Mouse (Mus musculus): Measurements from ENCODE around the gene Crebl2.

Crebl2 gene

GRCm38 (mm10) chr6:134829786-134830700 lies at the start of gene Crebl2:
Gene Crebl2 (plus strand): TSS chr6:134830154.
- DNase-seq (ENCODE audit: low read depth, low spot score), result peak; percentile 98

- no peak for DNase-seq (ENCODE audit: low read depth, low spot score)
These were observed 48.5 kb upstream of the Crebl2 start for GRCm38 (mm10) chr6:134781494-134781913.

GRCm38 (mm10) chr6:134782900-134783299 lies 47.1 kb upstream of the Crebl2 start:
- no peak for DNase-seq (ENCODE audit: low read depth, low spot score)

DNA sequence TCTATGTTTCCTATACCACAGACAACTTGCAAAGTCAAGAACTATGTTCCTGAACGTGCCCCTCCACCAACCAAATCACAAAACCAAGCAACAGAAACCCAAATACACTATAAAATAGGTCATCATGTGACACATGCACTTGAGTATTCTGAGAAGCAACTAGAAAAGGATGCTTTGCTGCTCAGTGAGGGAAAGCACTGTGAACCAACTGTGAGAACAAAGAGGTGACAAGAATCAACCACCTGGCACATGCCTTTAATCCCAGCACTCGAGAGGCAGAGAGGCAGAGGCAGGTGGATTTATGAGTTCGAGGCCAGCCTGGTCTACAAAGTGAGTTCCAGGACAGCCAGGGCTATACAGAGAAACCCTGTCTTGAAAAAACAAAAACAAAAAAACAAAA lies 43.5 kb upstream of the Crebl2 start:
- no peak for DNase-seq (ENCODE audit: low read depth, low spot score)

GRCm38 (mm10) chr6:134789100-134789499 lies 40.9 kb upstream of the Crebl2 start:
- DNase-seq (ENCODE audit: low read depth, low spot score), result no peak

DNA sequence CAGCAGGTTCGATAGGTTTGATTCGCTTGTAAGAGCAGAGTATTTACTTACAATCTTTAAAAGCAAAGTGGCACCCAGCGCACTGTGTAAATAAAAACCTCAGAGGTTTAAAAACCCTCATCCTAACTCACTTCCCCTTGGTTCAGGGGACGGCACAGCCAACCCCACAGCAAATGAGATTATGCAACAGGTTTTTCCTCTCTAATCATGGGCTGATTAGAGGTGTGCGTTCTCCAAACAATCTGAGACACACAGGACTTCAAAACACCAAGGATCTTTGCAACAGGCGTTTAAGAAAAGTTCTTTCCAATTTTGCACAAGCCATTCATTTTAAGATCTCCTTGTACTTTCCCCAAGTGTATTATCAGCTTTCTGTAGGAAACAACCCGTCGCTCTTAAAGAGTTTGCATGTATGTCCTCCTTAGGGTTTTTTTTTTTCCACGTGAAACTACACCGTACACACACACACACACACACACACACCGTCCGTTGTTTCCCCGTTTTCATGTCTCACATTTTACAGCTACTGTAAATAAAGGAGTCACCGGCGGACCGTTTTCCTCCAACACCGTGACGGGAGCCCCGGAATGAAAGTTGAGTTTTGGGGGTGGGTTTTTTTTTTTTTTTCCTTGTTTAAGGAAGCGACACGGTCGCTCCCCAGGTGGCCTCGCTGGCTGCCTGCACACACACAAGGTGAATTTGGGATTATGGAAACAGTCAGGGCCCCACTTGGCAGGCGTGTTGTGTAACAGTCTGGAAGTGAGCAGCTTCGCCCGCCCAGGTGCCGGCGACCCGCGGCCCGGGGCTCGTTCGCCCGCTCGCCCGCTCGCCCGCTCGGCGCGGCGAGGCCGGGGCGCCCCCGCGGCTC lies 38.5 kb upstream of the Crebl2 start:
- no peak for DNase-seq (ENCODE audit: low read depth, low spot score)

- DNase-seq (ENCODE audit: low read depth, low spot score), result peak; percentile 96
These were observed 37.6 kb upstream of the Crebl2 start, which contains the start of gene Dusp16 for GRCm38 (mm10) chr6:134792141-134793045. Gene Dusp16 (minus strand): TSS chr6:134792625.

DNA sequence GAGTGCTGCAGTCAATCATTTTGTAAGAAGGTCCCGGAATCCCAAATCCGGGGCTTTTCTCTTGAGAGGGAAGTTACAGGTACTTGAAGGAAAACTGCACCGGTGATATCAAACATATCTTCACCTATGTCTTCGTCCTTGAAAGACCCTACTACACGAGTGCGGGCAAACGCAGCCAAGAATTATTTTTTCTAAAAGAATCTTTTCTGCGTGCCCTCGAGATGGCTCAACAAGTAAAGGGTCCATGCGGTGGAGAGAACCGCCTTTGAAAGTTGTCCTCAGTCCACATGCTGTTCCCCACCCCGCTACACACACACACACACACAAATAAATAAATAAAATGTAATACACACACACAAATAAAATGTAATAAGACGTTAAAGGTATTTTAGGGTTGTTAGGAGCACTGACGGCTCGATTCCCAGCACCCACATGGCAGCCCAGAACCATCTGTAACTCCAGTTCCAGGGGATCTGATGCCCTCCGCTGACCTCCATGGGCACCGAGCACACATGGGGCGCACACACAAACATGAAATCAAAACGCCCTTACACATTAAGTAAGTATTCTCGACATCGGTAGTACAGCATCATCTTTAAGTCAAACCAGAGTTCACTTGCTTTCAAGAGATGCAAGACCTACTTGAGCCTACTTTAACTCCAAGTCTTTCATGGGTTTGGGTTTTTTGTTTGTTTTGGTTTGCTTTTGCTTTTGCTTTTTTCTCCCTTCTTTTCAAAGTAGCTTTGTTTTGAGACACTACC lies 36.7 kb upstream of the Crebl2 start:
- DNase-seq (ENCODE audit: low read depth, low spot score), result no peak

DNA sequence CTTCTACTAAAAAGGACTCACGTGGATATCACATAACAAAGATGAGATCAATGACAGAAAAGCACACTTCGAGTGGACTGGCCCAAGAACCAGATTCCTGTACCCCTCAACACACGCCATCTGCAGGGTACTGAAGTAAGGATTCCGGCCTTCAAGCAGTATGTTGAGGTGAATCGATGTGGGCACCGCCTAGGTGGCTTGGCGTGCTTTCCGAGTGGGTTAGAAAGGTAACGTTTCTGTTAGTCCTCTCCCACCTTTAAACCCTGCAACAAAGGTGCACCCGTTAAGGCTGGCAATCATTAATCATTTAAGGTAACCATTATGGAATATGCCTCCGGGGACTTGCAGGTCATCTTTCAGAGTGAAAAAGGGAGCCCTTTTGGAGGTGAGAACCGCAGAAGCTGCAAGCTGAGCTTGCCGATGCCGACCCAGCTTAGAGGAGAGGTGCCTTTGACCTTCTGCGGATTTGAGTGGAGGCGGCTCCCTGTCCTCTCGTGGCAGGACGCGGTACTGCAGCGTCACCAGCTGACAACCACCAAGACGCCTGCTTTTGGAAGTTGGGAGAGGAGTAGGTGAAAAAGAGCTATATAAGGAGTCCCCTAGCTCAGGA lies 35.9 kb upstream of the Crebl2 start:
- DNase-seq (ENCODE audit: low read depth, low spot score), result peak; percentile 85

DNA sequence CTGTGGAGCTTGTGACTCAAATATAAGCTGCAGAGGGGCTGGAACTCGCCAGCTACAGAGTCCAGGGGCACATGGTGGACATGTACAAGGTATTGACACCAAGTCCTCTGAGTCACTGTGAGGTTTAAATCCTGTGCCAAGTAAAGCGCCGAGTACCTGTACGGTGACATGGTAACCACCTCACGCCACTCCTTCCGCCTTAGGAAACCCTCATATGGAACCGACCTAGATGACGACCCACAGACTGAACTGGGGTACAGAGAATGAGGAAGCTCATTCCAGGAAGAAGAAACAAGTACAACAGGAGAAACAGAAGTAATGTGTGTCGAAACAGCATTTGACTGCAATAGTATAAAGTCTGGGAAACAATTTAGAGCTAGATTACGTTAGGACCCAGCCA lies 33.7 kb upstream of the Crebl2 start:
- DNase-seq (ENCODE audit: low read depth, low spot score), result no peak

- DNase-seq (ENCODE audit: low read depth, low spot score), result no peak
These were observed 28.5 kb upstream of the Crebl2 start for GRCm38 (mm10) chr6:134801483-134801882.

GRCm38 (mm10) chr6:134802641-134803043 lies 27.3 kb upstream of the Crebl2 start:
- no peak for DNase-seq (ENCODE audit: low read depth, low spot score)

DNA sequence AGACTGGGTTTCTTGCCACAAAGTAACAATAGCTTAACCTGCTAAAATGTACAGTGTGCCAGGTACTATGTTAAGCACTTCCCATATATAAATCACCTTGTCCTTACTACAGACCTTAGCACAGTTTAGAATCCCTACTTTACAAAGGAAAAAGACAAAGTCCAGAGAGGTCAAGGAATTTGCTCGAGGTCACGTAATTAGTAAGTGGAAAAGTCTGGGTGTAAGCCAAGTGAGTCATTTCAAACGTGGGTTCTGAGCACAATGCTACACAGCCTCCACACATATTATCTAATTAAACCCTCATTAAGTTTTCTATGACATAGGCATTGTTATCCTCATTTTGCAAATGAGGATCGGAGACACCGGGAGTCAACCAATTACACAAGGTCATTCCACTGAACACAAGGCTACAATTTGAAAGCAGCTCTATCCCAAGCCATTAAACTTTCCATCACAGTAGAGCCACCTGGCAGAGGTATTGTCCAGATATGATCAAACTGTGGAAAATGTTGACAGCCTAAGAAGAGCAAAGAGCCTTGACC lies 25.1 kb upstream of the Crebl2 start:
- DNase-seq (ENCODE audit: low read depth, low spot score), result no peak

DNA sequence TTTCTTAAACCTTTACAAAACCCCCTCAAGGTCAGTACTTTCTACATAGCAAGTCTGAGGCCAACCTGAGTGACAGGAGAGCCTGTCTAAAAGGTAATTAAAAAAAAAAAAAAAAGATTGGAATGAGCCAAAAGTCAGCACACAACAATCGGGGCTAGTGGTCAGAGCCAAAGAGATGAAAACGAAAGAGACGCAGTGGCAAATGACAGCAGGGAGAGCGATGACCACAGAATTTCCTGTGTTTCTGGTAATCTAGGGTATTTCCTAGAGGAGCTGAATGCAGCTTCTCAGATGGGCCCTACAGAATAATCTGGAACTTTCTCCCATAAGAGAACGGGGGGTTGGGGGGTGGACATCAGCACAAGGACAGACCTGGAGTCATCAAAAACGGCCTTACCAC lies 23.8 kb upstream of the Crebl2 start:
- DNase-seq (ENCODE audit: low read depth, low spot score), result no peak

DNA sequence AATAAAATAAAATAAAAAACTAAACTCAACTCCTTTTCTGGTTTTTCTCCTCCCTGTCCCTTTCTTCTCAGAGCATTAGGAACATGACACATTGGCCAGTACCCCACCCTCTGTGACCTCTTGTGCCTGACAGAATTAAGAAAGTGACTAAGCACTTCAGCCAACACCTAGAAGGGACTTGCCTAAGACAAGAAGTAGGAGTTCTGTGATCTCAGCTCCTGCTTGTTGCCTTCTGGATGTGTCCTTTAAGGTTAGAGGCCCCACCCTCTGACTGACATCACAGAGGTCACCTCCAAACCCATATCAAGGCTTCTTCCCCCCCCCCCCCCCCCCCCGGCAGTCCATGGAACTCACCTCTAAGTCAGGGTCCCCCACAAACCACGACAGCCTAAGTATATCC lies 22.9 kb upstream of the Crebl2 start:
- no peak for DNase-seq (ENCODE audit: low read depth, low spot score)

- DNase-seq (ENCODE audit: low read depth, low spot score), result no peak
These were observed 22.2 kb upstream of the Crebl2 start for GRCm38 (mm10) chr6:134807794-134808193.

DNA sequence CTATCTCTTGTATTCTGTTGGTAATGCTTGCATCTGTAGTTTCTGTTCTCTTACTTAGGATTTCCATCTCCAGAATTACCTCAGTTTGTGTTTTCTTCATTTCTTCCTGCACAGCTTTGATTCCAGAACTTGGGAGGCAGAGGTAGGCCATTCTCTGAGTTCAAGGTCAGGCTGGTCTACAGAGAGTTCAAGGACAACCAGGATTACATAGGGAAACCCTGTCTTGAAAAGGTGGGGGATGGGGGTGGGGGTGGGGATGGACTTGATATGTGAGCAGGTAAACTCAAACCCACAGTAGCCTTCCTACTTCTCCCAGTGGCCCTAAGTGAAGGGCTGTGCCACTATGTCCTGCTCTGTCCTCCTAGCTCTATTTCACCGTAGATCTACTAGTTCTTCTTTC lies 16.9 kb upstream of the Crebl2 start:
- no peak for DNase-seq (ENCODE audit: low read depth, low spot score)

DNA sequence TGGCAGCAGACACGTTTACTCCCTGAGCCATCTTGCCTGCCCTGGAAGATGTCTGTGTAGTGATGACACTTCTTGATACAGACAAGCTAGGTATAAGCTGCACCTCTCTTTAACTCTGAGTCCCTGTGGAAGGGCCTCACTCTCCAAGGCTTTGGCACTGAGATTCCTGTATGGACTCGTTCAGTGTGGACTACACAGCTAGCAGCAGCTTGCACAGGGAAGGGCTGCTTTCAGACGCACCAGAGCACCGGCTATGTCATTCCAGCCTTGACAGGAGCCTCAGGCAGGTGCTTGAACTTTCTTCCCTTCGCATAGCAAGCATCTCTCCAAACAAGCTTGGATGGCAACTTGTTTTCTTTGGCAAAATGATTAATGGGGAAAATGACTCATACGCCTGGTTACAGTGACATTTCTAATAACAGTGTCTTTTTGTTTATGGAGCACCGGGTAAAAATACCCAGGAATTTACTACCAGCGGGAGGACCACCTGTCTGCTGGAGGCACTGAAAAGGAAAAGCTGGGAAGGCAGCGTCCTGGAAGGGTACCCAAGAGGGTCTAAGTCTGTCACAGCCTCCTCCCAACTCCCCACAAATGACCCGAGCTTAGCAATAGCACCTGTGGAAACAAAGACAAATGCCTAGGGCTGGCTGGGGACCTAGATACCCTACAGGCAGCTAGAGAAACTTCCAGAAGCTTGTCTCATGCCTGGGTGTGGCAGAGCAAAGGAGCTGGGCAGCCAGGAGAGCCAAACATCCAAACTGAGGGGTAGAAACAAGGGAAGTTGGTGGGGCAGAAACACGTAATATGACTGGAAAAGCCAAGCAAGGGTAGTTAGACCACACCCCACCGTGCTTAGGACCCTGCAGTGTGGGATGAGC lies 12.7 kb upstream of the Crebl2 start:
- DNase-seq (ENCODE audit: low read depth, low spot score), result no peak

GRCm38 (mm10) chr6:134819741-134820140 lies 10.2 kb upstream of the Crebl2 start:
- no peak for DNase-seq (ENCODE audit: low read depth, low spot score)

All from mesoderm, embryonic 11.5 days (tissue).